Mouse (Mus musculus): Measurements from ENCODE around the gene Armc10.
"Not testable (repeated sequence)": the region's sequence is repeated elsewhere in the genome, so short reads cannot be mapped to it uniquely, and the experiment has no call there.

Gene Armc10

DNA sequence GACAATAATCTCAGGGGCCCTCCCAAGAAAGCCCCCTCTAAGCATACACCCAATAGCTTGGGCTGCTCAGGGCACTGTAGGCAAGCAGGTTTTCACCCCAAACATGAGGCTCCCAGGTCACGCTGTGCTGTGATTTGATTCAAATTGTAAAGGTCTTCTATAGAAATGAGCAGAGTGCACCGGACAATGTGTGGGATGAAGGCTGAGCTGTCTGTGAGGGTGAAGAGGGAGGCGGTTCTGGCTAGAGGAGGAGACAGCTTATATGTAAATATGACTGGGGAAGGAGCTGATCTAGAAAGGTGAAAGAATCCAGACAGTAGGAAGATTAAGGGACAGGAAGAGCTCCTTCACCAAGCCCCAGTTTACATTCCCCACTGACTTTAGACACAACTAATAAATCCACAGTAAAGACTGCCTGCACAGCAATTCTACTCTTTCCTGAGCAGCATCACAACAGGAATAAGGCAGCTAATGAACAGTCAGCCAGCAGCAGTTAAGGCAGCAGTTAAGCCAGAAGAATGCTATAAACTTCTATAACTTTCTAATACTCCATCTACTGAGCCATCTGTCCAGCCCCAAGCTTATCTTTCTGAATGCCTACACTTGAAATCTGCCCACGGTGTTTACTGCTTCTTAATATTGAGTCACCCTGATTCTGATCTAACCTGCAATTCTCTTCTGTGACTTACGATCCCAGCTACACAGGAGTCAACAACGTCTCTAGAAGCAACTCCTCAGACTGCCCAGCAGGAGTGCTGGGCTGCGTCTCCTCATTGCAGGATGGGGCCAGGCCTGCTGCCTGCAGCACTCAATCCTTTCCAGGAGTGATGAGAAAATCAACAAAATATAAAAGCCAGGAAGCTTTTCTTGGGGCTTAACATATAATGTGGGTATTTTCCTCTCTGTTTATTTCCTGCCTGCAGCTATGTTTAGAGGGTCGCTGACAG lies 21.9 kb downstream of the Armc10 start:
- DNase-seq = no peak

DNA sequence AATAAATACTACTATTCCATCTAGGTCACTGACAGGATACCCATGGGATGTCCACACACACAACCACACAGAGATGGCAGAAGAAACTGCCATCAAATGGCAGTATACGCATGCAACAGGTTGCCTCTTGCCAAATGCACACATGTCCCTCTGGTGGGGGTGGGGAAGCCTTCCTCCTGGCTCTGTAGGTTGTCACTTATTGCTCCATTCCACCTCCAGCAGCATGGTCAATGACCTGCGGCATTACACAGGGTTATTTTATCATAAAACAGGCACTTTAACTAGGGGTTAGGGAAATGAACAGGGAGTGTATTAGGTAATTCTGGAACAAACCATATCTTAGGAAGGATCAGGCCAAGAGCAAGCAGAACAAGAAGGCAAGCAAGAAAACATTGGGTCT lies 23.7 kb downstream of the Armc10 start:
- DNase-seq = no peak

DNA sequence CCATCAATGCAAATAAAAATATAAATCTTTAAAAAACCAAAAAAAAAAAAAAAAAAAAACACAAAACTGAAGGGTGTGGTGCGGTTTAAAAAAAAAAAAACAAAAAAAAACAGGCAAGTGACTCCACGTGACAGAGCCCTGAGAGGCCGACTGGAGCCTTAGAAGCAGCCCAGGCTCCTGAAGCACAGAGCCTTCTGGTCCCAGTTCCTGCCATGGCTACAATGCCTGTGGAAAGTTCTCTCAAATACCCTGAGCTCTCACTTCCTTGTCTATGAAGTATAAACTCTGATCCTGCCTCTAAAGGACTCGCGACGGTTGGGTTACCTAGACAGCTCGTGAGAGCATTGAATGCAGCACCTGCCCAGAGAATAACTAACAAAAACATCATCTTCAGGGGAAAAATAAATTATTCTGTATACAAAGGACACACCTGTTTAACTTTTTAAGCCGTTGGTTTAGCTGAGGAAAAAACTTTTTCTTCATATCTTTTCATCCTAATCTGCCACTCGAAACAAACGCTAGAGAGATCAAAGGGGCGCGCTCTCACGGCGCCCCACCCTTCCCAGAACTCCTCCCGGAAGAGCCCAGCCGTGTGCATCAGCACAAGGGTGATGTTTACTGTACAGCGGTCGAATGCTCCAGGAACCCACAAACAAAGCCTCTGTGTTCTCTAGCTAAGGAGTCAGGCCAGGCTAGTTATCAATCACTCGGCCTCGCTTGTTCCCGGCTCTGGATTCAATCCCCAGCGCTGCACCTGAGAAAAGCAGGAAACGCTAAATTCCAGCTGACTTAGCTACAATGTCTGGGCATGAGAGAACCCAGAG lies 27.4 kb downstream of the Armc10 start:
- peak; percentile 31 to 38 for DNase-seq

DNA sequence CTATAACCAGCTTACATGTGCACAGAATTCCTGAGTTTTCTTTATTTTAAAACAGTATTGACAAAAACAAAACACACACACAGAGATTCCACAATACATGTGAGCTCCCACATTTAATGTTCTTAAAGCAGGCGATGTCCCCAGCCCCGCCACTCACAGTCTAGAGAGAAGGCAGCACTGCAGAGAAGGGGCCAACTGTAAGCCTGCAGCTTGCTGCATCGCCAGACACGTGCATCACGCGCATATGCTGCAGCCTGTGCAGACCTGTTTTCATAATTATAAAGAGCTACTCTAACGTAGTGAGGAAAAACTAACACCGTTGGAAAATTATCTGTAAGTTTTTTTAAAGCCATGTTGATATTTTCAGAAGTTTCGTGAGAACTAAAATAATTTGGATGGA lies 28.1 kb downstream of the Armc10 start:
- DNase-seq = no peak

DNA sequence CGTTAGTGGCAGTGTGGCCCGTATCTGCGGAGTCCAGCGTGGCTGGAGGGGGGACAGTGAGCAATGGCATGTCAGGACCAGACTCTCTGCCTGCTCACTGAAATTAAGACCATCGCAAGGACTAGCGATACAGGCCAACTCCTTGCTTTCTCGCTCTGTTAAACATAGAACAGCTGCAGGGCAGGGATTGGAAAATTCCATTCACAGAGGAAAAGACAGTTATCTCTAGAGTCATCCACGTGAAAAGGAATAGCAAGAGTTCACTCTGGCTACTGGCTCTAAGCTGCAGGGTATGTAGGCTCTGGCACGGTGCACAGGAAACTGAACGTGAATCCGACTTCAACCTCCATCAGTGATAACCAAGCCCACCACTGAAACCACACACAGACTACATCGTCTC lies 29.4 kb downstream of the Armc10 start:
- DNase-seq = no peak

DNA sequence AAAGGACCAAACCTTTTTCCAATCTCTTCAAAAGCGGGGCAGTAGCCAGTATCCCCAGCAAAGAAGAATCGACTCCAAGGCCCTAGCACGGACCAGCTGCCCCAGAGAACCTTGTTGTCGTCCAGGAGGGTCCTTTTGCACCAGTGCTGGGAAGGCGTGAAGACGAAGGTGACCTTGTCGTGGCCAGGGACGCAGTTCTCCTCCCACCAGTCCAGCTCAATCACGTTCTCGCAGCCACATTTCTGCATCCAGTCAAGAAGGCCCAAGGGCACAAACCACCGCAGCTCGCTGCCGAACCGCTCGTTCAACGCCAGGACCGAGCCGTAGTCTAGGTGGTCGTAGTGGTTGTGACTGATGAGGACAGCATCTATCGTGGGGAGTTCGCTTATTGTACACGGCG lies 29.9 kb downstream of the Armc10 start:
- no peak for DNase-seq

DNA sequence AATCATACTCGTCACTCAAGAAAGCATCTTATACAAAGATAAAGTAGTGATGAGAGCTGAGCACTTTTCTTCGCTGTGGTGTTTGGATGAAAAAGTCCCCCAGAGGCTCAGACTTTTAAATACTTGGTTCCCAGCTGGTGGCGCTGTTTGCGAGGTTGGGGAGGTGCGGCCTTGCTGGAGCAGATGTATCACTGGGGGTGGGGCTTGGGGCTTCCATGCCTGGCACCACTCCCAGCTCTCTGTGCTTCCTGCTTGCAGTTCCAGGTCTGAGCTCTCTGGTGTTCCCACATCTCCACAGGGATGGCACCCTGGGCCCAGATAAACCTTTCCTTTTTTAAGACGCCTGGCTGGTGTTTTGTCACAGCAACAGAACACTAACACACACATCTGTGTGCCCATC lies 32.3 kb downstream of the Armc10 start:
- DNase-seq = no peak

DNA sequence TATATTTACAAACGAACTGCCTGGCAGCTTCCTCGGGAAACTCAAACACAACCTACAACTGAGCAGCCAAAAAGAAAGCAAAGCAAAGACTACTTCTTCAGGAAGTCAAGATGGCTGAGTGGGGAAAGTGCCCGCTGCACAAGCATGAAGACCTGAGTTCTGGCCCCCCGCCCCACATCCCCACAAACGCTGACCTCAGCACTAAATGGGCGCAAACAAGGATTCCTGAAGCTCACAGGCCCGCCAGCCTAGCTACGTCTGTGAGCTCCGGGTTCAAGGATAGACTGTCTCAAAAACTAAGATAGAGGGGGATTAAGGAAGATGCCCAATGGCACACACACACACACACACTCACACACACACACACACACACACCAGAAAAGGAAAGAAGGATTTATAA lies 32.8 kb downstream of the Armc10 start:
- DNase-seq = no peak

DNA sequence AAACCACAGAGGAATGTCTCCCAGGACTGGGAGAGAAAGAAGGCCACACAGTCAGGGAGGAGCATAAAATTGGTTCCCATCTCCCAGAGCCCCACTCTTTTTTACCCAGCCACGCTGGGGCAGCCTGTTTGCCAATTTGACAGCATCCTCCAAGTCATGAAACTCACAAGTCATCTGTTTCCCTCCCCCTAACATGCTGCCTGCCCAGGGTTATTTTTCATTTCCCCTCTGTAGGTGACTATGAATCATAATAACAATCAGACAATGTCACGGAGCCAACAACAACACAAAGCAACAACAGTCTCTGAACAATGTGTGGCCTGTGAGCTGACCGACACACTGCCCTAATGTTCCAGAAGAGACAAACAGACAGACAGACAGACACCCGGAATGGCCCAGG lies 34.4 kb downstream of the Armc10 start:
- no peak for DNase-seq

DNA sequence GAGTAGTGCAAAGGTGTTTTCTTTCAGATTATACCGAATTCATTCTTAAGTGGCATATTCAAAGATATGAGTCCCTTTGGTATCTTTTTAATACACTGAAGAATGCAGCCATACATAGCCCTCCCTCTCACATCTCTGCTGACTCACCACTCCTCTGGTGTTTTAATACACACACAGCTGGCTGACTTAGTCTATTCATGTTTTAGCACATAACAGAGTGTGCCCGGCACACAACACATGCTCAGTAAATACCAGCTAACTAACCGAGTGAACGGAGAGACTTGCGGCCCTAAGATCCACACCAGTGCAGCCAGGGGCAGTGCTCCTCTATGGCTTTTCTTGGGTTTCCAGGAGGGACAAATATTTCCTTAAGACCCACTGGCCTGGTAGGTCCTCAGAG lies 35.3 kb downstream of the Armc10 start:
- no peak for DNase-seq

DNA sequence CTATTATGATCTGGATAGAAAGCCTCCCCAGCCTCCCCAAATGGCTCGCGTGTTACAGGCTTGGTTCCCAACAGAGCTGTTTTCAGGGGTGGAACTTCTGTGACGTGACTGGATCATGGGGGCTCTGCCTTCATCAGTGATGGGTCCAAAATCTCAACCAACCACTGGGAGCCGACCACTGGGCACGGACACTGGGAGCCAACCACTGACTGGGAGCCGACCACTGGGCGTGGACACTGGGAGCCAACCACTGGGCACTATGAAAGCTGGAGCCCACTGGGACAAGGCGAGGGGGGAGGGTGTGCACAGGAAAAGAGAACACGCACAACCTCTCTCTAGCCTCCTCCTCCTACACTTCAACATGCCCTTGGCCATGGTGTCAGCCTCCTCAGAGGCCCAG lies 38.2 kb downstream of the Armc10 start:
- DNase-seq = no peak

DNA sequence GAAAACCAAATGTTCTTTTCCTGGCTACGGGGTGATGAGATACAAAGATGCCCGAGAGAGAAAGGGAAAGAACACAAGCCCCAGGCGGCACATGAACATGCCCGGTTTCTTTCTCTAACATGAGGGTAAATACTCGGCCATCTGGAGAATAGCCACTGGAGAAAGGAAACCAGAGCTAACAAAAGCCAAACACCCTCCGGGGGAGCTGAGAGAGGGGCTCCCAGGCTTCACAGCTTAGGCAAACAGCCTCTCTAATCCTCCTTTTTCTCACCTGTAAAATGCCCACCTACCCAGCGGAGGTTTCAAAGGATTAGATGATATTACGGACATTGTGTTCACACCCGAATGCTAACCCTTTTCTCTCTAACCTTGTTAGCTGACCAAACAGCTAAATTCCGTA lies 39.4 kb downstream of the Armc10 start:
- DNase-seq = no peak

DNA sequence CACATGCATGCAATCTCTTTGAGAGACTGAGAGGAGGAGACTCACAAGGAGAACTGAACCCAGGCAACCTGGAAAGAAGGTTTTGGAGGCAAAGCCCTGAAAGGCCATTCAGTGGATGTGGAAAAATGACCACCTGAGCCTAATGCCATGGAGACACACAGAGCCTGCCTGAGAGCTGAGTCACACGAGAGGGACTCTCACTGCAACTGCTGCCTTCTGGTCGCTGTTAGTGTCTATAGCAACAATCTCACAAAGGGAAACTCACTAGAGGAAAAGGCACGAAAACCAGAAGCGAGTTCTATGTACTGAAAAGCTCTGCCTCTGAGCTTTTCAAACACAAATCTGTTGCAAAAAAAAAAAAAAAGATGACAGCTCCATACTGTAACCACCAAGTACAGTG lies 41.4 kb downstream of the Armc10 start:
- no peak for DNase-seq

DNA sequence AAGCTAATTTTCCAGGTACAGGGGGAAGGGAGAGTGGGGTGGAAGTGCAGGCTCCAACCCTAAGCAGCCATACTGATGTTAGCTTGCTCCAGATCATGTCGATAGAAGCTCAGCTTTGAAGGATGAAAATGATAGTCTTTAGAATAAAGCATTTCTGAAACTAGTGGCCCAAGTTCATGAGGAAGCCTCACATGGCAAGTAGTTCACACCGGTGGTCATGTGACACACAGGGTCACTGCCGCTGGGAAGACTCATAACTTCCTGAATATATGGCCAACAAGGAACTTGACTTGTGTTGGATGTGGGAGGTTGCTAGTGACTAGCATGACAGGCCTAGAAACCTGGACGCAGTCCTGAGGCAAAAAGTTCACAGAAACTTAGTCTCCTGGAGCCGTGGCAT lies 46.6 kb downstream of the Armc10 start:
- no peak for DNase-seq

DNA sequence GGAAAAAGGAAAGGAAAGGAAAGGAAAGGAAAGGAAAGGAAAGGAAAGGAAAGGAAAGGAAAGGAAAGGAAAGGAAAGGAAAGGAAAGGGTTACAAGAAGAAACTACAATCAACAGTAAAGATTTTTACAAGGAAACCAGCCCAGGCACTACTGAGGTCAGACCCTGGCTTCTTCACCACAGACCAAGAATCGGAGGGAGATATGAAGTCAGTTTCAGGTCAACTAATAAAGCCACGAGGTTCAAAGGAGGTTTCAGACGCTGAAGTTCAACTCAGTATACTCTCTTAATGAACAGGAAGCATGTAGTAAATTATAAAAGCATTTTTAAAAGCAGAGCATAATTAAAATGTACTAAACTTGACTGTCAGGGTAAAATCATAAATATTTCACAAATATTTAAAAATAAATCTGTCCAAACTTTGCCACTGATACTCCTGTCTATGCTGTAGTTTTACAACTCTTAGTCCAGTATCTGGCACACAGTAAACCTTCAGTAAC lies 47.8 kb downstream of the Armc10 start:
- DNase-seq = no peak

DNA sequence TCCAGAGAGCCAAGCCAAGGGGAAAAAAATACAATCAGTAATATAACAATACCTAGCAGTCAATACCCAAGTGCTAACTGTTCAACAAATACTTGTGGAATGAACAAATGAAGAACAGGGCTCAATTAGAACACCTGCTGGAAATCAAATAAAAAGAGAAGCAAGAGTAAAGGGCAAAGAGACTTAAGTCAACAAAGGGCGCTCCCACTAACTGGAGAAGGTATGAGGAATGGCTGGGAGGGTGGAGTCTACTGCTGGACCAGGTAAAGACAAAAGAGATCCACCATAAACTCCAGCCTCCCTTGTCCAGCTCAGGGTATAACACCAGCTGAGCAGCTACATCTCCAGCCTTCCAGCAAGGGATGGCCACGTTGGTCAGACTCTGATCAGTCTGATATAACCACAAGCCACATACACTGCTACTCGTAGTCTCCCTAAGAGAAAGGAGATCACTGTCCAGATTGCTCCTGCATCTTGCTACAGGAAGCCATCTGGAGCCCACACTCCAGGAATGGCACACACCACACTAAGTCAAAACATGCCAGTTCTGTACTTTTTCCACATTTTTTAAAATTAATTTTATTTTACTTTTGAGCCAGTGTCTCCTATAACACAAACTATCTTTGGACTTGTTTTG lies 49.4 kb downstream of the Armc10 start:
- no peak for DNase-seq

DNA sequence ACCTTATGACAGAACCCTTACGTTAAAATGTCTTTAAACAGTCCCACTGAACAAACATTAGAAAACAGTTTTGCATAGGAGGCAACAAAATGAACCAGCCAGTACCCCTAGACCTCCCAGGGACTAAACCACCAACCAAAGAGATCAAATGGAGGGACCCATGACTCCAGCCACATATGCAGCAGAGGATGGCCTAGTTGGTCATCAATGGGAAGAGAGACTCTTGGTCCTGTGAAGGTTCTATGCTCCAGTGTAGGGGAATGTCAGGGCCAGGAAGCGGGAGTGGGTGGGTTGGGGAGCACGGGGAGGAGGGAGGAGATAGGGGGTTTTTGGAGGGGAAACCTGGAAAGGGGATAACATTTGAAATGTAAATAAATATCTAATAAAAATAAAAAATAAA lies 53.9 kb downstream of the Armc10 start:
- DNase-seq = not testable (repeated sequence)

DNA sequence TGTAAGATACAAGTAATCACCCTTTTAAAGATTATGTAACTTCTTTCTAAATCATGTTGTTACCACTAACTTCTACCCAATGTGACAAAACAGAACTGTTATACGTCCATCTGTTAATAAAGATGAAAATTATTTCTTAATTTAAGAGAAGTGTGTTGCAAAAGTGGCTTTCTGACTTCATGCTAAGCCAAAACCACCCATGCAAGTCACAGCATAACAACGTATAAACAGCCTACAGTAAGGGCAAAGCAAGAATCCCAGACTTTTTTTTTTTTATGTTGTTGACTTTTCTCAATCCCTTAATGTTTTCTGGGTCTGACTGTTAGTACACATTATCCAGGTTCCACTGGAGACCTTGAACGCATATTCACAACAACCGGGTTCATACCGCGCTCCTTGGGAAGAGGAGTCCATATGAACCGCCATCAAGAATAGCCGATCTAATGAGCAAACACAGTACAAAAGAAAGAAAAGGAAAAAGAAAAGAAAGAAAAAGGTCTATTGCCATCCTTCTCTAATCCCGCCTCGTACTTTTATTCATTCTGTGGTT lies 54.7 kb downstream of the Armc10 start:
- DNase-seq = no peak

DNA sequence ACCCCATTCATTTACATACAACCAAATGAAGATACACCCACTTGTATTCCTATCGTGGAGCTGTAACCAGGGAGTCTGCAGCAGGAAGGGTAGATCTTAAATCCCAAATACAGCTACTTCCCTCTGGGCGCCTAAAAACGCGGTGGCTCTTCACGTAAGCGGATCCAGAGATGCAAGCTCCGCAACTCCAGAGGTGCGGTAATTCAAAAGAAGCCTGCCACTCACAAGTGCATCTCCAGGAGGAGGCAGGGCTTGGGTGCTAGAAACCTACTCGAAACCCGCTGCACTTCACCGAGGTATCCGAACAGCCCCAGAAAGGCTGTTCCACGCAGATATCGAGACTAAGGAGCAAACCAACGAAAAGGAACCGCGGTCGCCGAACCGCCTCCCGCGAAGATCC lies 55.3 kb downstream of the Armc10 start:
- DNase-seq = no peak

DNA sequence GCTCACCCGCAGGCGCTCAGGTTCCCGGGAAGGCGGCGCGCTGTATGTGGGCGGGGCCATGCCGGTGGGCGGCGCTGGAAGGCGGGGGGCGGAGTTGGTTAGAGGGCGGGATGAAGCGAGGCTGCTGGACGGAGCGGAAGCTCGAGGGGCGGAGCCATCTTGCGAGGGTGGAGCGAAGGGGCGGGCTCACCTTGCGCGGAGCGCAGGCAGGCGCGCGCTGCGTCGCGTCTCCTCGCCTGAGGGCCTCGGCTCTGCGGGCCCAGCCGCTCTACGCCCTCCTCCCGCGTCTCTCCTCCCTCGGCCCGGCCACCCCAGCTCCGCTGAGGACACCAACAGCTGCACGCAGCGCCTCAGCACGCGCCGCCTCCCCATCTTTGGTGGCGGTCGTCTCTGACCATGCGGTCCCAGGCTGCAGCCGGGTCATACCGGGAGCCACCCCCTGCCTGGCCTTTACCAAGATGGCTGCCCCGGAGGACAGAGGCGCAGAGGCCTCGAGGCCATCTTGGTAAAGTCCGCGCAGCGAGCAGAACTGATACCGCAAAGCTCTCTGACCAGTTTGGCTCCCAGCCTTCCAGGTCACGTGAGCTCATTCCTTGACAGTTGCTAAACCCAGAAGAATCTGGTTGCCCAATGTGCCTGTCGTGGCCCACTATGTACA lies 55.9 kb downstream of the Armc10 start, which contains the start of gene Napepld:
TSS of gene Napepld (minus strand) at position 46 of the 658 bp plus-strand sequence.
- peak; percentile 97 for DNase-seq

DNA sequence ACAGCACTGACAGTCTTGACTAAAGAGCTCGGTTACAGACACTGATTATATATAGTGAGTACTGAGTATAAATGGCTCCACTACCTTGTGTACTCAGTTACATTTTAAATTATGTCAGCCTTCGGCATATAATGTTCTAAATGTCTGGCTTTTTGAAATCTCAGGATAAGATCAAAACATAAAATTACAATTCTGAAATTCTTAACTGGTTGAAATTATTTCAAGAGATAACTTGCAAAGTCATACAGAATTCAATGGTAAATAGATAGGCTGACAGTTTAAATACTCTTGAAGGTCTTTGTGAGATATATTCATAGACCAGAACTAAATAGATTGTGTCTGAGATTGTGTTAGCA lies 56.4 kb downstream of the Armc10 start:
- DNase-seq = no peak

DNA sequence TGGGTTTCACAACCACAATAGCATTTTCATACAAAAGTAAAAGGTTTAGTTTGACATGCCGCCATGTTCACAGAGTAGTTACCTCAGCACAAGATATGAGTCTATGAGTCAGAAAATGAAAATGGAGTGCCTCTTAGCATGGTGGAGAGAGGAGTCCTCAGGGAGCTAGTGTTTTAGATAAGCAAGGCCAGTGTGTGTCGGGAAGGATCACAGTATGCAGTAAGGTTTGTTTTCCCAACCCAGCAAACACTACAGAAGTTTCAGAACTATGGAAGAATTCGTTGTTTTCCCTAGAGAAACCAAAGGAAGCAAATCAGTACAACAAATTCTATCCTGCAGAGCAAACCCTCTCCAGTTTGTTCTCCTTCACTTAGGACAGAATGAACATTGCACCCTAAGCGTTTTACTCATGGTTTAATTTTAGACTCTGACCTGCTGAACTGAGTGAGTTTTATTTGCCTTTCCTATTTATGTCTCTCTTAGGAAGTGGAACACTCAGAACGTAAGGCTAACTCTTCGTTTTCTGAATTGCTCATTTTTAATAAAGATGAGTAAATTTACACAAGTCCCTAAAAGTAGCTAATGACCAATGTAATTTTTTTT lies 57.4 kb downstream of the Armc10 start:
- DNase-seq = no peak

All from thymus, adult 18-20 months (tissue).